Mouse (Mus musculus) naive thymus-derived CD4-positive, alpha-beta T cell, adult 2 months (primary cell): ENCODE data around the gene Fra10ac1.

Experiments
- DNase-seq: peaks from one replicate; pipeline ENCODE4 v3.0.0-alpha.2; 2011; ENCODE audit warnings: low read depth

Gene Fra10ac1

DNA sequence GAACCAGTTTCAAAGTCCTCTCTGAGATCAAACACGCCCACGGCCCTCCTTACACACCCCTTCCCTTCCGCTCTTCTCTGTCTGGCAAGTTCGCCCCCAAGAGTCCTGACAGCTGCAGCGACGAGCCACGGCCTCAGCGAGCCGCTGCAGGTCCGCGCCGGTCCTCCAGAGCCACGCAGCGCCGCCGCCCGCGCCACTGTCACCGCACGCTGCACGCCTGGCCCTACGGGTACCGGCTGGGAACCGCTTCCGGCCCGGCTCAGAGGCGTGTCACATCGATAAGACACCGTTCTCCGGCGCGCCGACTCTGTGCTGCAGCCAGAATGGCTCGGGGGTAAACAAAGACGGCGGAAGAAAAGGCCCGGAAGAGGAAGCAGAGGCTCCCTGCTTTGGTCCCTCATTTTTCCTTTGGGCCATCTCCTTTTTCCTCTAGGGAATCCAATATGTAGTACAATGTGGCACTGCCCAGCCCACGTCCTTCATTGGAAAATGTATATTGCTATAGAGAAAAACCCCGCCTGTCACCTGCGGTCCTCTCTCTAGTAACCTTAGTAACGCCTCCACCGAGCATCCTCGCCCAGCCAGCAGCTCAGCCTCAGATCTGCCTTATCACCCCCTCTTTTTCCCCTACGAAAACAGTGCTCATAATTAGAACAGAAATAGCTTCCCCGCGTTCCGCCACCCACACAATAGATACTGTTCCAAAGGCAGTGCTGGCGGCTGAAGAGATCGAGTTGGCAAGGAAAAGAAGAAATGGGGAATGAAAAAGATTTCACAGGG, at the start of gene Fra10ac1:
Gene Fra10ac1 (minus strand): TSS at position 252 of the 780 bp plus-strand sequence.
- DNase-seq: peak; percentile 93

DNA sequence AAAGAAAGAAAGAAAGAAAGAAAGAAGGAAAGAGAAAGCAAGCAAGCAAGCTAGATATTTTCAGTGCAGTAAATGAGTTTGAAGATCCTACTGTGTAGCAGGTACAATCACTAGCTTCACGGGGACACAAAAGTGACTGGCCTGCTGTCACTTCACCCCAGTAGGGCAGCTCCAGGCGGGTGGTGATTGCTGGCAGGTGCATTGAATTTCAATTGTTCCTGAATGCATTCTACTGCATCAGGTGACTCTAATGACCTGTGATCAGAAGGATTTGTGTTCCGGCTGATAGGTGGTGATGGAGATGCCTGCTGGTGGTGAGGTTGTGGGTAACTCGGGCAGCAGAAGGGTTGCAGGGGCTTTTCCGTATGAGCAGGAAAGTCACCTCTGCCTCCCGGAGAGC, 47.1 kb upstream of the Fra10ac1 start:
- no peak for DNase-seq

DNA sequence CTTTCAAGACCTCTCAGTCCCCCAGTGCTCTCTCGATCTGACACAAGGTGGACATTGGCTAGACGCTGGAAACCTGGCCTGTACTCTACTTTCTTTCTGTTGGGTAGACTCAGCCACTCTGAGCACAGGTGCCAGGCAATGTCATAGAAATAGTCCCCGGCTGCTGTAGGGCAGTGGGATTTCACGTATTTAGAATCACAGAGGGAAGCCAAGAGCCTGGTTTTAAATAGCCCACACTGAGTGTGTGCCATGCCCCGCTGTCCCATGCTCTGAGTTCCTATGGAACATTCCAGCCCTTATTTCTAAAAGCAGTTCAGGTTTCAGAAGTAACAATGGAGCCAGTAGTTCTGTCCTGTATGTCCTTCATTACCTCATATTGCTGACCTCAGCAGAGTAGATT, 43.5 kb upstream of the Fra10ac1 start:
- DNase-seq: no peak

DNA sequence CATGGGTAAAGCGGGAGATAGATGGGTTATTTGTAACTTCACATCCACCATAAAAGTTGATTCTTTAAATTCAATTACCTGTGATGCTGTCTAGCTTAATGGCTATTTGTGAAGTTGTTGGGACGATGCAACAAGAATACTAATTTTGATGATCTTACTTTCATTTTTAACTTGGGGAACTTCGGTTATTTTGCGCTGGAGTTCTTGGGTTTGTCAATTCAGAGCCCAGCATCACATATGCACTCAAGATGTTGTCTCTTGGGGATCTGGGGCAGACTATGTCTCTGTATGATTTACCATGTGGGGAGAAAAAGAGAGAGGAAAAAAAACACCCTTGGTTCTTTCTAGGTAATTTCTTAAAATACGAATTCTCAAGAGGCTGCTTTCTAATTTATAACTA, 41.8 kb upstream of the Fra10ac1 start:
- no peak for DNase-seq

DNA sequence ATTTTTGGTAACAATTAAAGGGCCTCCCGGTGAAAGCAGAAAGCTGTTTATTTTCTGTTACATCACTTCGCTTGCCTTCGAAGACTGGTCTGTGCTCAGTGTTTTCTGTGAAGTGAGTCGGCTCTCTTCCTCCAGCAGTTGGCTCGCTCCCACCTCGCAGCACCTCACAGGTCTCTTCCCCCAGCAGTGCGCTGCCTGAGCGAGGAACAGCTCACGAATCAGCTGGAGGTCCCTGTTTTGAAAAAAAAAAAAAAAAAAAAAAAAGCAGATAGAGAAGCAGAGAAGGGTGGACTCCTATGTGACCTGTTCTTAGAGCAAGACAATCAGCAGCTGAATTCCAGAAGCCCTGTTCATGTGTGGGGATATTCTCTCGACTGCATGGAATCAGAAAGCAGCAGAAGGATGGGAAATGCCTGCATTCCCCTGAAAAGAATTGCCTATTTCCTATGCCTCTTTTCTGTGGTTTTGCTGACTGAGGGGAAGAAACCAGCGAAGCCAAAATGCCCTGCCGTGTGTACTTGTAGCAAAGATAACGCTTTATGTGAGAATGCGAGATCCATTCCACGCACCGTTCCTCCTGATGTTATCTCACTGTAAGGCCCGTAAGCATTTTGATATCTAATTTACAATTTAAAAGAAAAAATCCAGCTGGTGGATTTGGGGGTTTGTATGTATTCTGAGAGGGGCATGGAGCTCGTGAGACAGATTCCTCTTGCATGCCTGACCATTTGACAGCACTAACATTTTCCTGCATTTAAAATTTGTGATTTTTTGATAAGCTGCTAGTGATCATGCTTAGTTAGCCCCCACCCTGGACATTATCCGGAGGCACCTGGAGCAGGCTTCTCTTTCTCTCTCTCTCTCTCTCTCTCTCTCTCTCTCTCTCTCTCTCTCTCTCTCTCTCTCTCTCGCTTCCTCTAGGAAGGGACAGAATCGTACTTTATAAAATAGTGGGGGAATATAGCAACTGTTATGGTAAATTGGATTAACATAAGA, 40.8 kb upstream of the Fra10ac1 start, which contains the start of gene Lgi1:
Gene Lgi1 (plus strand): TSS at position 32 of the 996 bp plus-strand sequence.
- DNase-seq: no peak

DNA sequence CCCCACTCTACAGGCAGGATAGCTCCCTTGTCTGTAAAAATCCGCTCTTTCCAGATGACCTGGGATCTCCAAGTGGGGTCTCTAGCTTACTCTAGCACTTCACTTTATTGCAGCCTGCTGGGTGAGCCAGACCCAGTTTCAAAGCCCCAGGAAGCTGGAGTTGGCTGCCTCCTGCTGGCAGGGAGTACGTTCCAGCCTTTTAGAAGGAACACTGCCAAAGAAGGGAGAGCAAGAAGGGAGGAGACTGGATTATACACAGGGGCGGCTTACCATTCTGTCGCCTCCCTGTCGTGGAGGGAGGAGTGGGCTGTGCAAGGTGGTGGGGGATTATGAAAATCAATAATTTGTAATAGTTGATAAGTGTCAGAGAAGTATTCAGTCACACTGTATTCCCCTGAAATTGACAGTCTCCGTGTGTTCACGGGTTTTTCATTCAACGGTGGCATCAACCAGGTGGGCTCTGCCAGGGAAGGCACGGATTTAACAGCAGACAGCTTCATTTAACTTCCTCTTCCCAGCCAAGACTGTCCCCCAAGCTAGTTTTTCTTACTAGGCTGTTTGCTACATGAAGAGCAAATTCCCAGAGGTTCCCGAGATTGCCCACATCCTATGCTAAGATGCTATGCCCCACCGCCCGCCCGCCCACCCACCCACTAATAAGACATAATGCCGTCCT, 40.0 kb upstream of the Fra10ac1 start:
- DNase-seq: no peak

DNA sequence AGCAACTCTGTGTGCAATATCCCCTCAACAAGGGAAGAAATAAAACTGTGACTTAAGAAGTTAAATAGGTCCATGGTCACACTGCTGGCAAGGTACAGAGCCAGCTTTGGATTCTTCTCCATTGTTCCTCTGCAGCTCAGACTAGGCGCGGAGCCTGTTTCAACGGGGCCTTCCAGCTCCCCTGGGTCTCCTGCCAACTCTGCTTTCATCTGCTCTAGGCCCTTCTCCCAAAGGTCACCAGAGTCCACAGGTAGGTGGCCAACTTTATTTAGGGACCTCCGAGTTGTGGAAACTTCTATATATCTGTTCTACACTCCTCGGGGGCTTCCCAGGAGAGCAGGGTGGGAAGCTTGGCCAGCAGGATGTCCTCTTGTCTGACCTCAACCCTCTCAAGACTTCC, 37.4 kb upstream of the Fra10ac1 start:
- no peak for DNase-seq

DNA sequence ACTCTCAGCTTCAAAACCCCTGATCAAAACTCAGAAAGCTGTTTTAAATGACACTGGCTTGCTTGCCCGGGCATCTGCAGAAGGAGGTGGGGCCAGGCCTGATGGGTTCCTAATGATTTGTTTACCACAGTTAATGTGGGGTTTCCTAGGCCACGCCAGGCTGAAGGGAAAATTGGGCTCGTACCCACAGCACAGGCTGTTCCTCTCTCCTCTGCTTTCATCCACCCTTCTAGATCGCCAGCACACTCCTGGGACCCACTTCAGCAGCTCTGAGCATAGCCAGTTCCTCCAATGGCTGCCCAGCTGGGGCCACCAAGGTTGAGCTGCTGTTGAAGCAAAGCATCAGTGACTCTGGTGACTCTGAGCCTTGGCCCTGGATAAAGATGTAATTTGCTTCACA, 36.4 kb upstream of the Fra10ac1 start:
- no peak for DNase-seq

DNA sequence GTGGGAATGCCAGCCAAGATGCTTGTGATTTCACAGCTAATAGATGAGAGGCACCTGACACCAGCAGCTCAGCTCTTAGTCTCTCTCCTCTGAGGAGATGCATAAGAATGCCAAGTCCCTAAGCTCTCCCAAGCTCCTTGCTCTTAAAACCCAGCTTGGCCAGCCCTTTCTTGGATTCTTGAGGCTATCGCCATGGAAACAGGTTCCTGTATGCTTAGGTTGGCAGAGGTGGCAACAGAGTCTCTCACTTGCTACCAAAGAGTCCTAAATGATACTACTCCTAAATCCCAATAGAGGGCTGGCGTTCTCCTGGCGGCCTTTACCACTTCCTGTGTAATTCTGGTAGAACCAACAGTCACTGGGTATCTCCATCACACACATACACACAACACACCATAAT, 35.5 kb upstream of the Fra10ac1 start:
- no peak for DNase-seq

DNA sequence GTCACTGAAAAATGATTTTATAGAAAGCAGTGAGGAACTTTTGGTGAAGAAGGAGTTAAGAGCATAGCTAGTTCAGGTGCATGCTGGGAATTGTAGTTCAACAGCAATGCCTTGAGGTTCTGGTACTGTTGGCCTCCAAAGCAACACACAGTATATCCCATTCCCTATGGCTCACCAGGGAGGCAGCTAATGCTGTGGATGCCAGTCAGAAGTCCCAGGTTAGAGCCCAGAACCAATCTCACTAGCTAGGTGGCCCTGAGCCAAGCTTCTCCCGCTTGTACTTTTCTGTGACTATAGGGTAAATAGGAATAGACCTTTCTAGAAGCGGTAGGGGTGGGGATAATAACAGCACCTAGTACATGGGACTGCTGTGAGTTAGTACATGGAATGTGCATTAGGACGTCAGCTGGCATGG, 34.7 kb upstream of the Fra10ac1 start:
- DNase-seq: no peak

DNA sequence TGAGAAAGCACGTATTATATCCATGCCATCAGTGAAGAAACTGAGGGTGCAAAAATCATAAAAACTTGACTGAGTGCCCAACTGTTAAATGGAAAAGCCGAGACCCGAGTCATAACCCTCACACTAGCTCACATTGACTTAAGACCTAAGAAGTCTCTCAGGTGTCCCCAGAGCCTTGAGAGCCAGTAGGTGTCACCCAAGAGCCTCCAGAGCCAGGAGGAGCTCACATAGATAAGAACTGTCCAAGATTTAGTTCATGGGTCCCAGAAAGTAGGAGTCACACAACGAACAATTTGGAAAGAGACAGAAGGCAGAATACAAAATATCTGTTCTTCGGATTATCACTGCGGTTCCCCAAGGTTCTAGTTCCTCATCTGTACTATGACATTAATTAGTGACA, 29.8 kb upstream of the Fra10ac1 start:
- DNase-seq: peak; percentile 72

DNA sequence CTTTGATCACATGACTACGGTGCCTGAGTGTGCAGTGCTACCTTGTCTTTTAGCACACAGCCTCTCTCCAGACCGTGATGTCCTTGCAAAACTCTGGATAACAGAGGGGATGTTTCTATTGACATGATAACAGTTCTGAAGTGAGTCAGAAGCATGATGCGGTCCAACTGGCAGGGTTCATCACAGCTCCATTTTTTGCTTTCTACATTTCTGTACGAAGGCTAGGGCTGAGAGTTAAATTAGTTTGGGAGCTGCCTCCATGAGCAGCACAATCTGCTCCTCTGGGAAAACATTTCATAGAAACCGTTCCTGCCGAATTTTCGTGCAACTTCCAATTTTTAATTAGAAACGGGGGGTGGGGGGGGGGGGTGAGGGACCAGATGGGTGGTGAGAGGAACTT, 25.7 kb upstream of the Fra10ac1 start:
- no peak for DNase-seq

DNA sequence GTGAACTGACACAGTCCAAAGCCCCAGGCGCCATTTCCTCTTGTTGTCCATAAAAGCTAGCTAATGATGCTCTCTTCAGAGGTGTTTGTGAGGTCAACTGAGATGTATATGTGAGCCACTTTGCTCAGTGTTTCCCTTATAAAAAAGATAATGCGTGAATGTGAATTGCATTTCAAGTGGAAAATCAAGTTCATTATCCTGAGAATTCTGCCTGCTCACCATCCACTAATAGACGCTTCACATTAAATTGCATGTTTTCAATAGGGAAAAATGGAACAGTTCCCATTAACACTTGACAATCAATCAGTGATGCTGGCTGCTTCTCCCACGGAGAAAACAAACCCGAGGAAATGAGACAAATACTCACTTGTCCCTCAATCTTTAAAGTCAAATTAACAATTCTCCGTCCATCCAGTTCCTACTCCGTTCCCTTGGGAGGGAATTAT, 22.2 kb upstream of the Fra10ac1 start:
- no peak for DNase-seq

DNA sequence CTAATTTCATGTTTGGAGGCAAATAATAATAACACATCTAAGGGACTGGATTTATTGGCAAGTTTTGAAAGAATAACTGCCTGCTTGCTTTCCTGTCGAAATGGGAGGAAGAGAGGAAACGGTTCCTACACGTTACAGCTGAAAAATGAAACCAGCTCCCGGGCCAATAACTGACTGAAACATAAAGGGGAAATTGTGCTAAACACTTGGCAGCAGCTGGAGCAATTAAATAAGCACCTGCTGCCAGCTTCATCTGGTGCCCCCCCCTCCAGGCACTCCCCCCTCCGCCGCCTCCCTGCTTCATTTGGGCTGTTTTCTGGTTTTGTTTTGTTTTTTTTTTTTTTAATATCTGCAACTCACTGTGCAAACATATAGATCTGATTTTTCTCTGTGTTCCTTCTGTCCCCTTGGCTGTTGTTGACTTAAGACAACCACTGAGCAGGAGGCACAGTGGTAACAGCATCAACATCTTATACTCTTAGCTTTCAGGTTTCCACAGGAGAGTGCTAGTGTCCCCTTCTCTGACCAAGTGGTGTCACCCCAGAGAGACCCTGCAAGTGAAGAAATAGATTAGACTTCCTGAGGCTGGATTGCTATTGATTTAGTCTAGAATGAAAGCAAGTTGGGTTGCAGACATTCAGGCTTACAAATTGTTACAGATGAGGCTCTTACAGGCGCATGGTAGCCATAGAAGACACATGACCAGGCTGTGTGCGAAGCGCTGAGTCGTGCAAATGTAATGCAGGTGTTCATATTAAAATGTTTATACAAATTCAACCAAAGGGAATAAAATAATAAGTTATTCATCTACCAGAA, 21.6 kb upstream of the Fra10ac1 start:
- no peak for DNase-seq

DNA sequence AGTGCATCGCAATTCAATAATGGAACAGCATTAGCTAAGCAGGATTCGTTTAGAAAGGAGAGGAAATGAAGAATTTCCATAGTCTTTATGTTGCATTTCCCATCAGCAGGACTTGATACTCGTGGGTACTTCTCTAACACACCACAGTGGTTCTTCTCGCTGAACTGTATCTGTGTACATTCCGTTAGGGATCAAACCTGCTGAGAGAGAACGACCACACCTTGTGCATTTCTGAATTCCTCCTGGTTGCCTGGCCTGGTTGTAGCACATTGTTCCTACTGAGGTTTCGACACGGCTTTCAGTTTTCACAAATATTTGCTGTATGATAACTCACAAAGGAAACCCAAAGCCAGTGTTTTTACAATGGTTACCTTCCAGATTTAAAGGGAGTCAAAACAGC, 20.8 kb upstream of the Fra10ac1 start:
- no peak for DNase-seq

DNA sequence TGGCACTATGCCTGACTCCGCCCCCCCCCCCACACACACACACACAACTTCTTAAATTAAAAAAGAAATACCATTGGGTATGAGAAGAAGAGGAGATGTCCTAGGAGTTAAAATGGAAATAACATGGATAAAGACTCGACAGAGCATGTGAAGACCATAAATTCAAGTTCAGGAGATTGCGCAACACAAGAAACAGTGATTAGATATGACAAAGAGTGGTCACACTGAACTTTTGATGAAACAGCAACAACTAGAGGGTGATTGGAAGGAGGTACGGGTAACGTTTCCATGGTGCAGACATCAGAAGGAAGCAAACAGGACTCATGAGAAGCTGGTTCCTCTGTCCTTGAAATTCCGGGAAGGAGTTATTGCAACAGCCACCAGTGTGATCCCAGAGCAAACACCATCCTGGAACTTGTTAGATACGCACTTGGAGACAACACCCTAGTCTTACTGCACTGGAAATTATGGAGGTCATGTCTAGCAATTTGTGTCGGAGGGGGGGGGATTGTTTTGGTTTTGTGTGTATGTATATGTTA, 18.4 kb upstream of the Fra10ac1 start:
- no peak for DNase-seq

DNA sequence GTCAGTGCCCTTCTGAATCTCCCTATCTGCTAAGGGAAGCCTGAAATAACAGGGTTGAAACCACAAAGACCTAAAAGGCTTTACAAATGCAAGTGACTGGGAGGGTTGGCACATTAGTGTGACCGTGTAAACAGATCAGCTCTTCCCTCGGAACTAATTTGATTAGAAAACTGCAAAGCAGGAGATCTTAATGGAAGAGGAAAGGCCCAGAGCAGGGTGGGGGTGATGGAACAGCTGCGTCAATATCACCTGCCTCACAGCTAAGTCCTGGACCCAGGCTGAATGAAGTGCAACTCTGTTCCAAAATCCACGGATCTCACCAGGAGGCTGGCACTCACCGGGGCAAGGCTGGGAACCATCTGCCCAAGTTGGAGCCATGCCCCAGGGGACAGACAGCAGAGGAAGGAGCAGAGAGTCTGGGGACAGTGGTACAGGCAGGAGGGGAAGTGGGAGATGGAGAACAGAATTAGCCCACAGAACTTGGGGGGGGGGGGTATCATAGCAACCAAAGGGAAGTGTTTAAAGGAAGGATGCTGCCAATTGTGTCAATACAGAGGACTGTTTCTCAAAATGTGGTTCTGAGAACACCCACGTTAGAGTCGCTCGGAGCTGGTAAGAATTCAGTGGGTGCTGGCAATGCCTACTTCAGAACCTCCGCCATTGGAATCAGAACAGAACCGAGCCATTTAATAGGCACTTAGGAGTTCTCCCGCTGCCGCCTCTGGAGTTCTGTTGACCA, 14.4 kb upstream of the Fra10ac1 start:
- DNase-seq: no peak

DNA sequence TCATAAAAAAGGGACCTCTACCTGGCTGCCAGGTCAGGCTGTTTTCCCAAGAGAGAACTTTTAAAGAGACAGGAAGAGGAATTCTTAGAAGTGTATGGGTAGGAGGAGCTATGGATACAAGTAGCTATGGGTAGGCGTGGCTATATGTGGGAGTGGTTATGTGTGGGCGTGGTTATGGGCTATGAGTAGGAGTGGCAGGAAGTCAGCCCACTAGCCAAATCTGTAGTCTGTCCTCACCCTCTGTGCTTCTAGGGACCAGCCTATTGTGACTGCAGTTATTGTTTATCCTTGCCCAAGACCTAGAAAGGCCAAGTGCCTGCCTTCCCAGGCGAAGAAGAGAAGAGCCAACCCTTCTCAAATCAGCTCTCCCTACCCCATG, 13.9 kb upstream of the Fra10ac1 start:
- peak; percentile 44 for DNase-seq

DNA sequence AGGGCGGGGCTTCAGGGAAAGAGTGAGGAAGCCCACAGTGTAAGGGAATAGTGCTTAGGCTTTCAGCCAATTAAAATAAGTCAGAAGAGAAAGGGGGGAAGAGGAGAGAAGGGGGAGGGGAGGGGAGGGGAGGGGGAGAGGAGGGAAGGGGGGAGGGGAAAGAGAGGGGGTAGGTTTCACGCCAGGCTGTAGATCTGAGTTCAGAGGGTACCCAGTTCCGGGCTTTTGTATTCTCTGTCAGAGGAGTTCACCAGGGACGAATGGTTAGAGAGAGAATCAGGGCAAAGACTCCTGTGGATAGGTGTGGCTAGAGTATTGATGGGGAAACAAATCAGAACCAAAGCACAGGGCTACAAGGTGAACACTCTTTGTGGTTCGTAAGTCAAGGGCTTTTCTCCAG, 12.6 kb upstream of the Fra10ac1 start:
- no peak for DNase-seq

DNA sequence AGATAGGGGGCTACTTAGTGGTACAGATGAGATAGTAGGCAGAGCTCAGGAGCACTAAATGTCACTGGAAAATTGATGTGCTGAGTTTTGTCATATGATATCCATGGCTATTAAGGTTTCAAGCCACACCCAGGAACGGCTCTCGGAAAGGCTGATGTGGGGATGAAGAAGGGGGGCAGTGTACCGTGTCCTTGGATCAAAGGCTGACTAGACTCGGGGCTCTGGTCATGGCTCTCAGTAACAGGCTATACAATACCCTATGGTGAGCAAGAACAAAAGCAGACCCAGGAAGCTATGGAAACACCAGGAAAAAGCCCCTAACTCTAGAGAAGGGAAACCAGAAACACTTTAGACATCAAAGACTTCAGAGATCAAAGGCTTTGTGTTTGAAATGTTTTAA, 8.6 kb upstream of the Fra10ac1 start:
- peak; percentile 10 for DNase-seq

DNA sequence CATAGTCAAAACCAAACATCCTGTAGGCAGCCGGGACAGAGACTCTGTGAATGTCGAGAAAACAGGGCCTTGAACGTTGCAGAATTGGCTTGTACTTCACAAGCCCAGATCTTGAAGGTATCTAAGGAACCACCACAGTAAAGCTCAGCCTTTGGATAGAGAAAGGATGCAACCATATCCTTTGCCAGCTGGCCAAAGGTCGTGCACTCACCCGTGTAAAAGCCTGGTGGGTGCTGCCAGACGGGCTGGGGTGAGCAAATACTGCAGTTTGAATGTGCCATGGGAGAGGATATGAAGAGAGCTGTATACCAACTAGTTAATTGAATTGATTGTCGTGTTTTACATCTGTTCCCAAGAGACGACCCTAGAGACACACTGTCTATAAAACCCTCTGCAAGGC, 8.1 kb upstream of the Fra10ac1 start:
- no peak for DNase-seq
